Mouse (Mus musculus) kidney, embryonic 14.5 days (tissue): Measurements from ENCODE around the gene Grin2b. TPM values are rescaled to one million over a fixed set of nuclear protein-coding genes. Genes with fewer than 3 reads are reported as not detected.
A peak's percentile ranks its signal among the peaks of the same experiment; 100 is the strongest.

Experiments used
- ATAC-seq: fragments of 200-750 bp; cut with Nextera tagmentation; 2 replicates; pipeline ENCODE4 v1.8.0; 2017; ENCODE audit warnings: moderate number of reproducible peaks, mild to moderate bottlenecking, moderate TSS enrichment, moderate library complexity; ENCODE audit not compliant: low FRiP score, low TSS enrichment
- H3K27ac ChIP-seq: fragments of 300-500 bp; sonication (generic); 2 replicates; pipeline ENCODE4 v1.5.1; 2014; ENCODE audit warnings: low read depth, mild to moderate bottlenecking, low read length, moderate library complexity, mixed read lengths
- H3K27me3 ChIP-seq: fragments of 300-500 bp; sonication (generic); 2 replicates; pipeline ENCODE4 v1.6.1; 2014; ENCODE audit warnings: mild to moderate bottlenecking, low read length; ENCODE audit not compliant: control insufficient read depth, insufficient read depth
- H3K36me3 ChIP-seq: fragments of 300-500 bp; sonication (generic); 2 replicates; pipeline ENCODE4 v1.6.1; 2014; ENCODE audit warnings: low read length, mixed read lengths; ENCODE audit not compliant: control insufficient read depth, insufficient read depth
- H3K4me1 ChIP-seq: fragments of 300-500 bp; sonication (generic); 2 replicates; pipeline ENCODE4 v1.6.1; 2014; ENCODE audit warnings: low read length, mixed read lengths; ENCODE audit not compliant: control insufficient read depth, insufficient read depth
- H3K4me2 ChIP-seq: fragments of 300-500 bp; sonication (generic); replicated peaks from 2 replicates; pipeline ENCODE4 v1.6.1; 2014; ENCODE audit warnings: low read depth, mild to moderate bottlenecking, low read length
- H3K4me3 ChIP-seq: fragments of 300-500 bp; sonication (generic); 2 replicates; pipeline ENCODE4 v1.5.1; 2014; ENCODE audit warnings: mild to moderate bottlenecking, low read length
- H3K9ac ChIP-seq: fragments of 300-500 bp; sonication (generic); 2 replicates; pipeline ENCODE4 v1.6.1; 2014; ENCODE audit warnings: low read depth, mild to moderate bottlenecking, low read length, moderate library complexity
- H3K9me3 ChIP-seq: fragments of 300-500 bp; sonication (generic); 2 replicates; pipeline ENCODE4 v1.6.1; 2016; ENCODE audit warnings: low read length; ENCODE audit not compliant: control insufficient read depth
- WGBS: fragments of 180-500 bp; shearing (Covaris S2); extraction: QIAGEN DNeasy Blood & Tissue Kit; methylation state at CpG from one replicate; pipeline ENCODE4 v1.1.7; 2014; 5-methylcytosine and 5-hydroxymethylcytosine counted together
- polyA plus RNA-seq: library from polyadenylated mRNA; unstranded; fragments of >200 nt; fragmentation: Nextera tagmentation; extraction: Ambion mirVana; gene quantifications from 2 replicates; pipeline ENCODE4 v1.2.1, GENCODE M21; 2014

Grin2b gene
- polyA plus RNA-seq, 1 experiment from 2014 or later, result 0.05 TPM

DNA sequence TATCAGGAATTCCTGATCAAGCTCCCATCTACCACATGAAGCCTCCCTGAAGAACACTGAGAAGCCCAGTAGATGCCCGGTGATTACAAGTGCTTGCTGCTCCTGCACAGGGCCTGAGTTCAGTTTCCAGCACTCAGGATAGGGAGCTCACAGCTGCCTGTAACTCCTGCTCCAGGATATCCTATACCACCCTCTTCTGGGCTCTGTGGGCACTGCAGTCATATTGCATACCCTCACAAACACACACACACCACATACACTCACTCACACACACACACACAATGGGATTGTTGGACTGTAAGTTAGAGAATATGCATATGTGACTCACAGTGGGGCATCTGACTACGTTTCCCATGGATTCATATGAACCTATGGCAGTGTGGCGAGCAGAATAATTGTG is 55.9 kb downstream of the Grin2b start:
- H3K9me3 ChIP-seq, result no peaks in the 10 kb centered on the region
- H3K4me1 ChIP-seq, result no peaks in the 10 kb centered on the region
- no peak overlapping the region for H3K27ac ChIP-seq
- ATAC-seq, result no peak
- H3K9ac ChIP-seq, result no peak overlapping the region
- no peaks in the 10 kb centered on the region for H3K27me3 ChIP-seq
- H3K4me3 ChIP-seq, result no peak overlapping the region
- H3K36me3 ChIP-seq, result no peaks in the 10 kb centered on the region
- H3K4me2 ChIP-seq, result no peak overlapping the region
- WGBS, result 85% methylated on average over 3 of the region's 3 CpGs

DNA sequence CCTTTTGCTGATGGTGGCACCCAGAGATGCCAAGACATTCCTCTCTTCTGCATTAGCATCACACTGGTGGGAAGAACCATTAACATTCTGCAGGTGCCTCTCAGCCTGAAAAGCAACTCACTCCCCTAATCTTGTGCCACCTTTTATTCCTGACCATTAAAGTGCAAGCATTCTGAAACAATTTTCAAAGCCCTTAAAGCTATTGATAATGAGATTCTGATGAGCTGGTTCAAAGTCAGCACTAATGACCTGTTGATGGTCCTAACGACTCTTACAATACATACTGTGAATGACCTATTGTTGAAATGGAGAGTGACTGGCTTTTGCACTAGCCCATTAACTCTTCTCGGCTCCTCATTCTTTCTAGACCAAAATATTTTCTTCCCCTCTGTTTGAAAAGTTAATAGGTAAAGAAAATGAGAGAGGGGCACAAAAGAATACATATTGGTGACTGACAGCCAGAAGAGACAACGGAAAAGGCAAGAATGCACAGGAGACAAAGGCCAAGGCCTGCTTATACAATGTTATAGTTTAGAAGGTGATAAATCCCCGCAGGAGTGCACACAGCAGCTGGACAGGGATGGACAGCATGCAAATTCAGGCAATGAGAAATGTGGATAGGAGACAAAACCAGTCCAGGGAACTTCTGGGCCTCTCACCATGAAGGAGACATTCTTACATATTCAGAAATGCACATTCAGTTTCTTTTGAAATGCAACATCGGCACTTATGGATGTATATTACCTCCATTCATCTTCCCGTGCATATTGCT is 59.5 kb downstream of the Grin2b start:
- no peaks in the 10 kb centered on the region for H3K36me3 ChIP-seq
- no peak overlapping the region for H3K27ac ChIP-seq
- ATAC-seq, result no peak
- WGBS, result 67% methylated on average over 6 of the region's 6 CpGs
- H3K9me3 ChIP-seq, result no peaks in the 10 kb centered on the region
- H3K4me1 ChIP-seq, result no peaks in the 10 kb centered on the region
- no peaks in the 10 kb centered on the region for H3K27me3 ChIP-seq
- H3K4me2 ChIP-seq, result no peak overlapping the region
- no peak overlapping the region for H3K4me3 ChIP-seq
- H3K9ac ChIP-seq, result no peak overlapping the region

DNA sequence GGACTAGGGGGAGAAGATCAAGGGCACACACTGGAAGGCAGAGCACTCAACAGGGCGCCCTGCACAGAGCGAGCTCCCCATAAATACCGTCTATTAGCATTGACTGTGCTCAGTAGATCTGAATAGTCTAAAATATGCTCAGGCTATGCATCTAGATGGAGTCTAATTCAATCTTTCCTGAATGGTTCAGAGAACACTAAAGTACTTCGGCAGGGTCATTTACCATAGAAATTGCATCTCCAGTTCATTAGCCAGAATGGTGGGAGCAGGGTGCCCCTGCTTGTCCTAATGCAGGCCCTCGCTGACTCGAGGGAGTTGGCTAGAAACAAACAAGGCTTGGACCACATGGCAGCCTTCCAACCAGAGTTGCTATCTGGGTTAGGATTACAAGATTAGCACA is 64.1 kb downstream of the Grin2b start:
- Histone ChIP-seq H3K4me3 (no peak overlapping the region), H3K4me2 (no peak overlapping the region), H3K9ac (no peak overlapping the region), H3K4me1 (no peaks in the 10 kb centered on the region), H3K36me3 (no peaks in the 10 kb centered on the region), H3K27me3 (no peaks in the 10 kb centered on the region), H3K9me3 (no peaks in the 10 kb centered on the region), H3K27ac (no peak overlapping the region)
- 48% methylated on average over 6 of the region's 6 CpGs for WGBS
- peak; percentile 63 for ATAC-seq

DNA sequence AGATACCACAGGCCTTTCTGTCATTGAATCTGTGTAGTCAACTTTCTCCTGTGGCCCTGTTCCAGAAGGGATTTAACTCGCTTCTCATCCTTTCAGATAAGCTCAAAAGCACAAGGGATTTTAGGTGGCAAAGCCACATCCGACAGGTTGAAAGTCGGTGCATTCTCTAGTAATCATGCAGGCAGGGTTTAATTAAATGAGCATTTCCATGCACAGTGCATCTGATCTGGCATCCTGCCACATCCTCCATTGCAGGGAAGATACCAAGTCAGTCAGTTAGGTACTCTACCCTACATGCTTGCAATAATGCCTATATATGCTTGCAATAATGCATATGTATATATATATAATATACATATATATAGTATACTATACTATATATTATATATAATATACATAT is 64.8 kb downstream of the Grin2b start:
- Histone ChIP-seq H3K27ac (no peak overlapping the region), H3K4me1 (no peaks in the 10 kb centered on the region), H3K36me3 (no peaks in the 10 kb centered on the region), H3K27me3 (no peaks in the 10 kb centered on the region), H3K9ac (no peak overlapping the region), H3K9me3 (no peaks in the 10 kb centered on the region), H3K4me2 (no peak overlapping the region), H3K4me3 (no peak overlapping the region)
- WGBS, result 87% methylated on average over 3 of the region's 3 CpGs
- no peak for ATAC-seq

DNA sequence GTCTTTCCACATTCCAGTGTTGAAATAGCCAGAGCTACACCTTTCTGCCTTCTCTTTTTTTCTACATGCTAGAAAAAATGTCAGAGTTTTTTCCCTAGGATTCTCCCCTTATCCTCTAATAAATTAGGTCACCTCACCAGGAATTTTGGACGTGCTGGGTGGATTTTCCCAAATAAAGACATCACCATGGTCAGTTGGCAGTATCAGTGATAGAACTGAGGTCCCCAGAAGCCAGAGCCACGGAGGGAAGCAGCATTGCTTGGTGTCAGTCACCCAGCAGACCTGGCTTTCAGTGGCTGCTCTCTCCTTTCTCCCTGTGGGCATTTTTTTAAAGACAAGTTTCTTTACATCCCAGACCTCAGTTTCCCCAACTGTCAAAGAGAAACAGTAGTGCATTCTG is 68.1 kb downstream of the Grin2b start:
- no peaks in the 10 kb centered on the region for H3K9me3 ChIP-seq
- no peak overlapping the region for H3K9ac ChIP-seq
- no peaks in the 10 kb centered on the region for H3K4me1 ChIP-seq
- 77% methylated on average over 2 of the region's 2 CpGs for WGBS
- H3K4me3 ChIP-seq, result no peak overlapping the region
- no peaks in the 10 kb centered on the region for H3K36me3 ChIP-seq
- H3K27ac ChIP-seq, result no peak overlapping the region
- no peaks in the 10 kb centered on the region for H3K27me3 ChIP-seq
- no peak overlapping the region for H3K4me2 ChIP-seq
- no peak for ATAC-seq

DNA sequence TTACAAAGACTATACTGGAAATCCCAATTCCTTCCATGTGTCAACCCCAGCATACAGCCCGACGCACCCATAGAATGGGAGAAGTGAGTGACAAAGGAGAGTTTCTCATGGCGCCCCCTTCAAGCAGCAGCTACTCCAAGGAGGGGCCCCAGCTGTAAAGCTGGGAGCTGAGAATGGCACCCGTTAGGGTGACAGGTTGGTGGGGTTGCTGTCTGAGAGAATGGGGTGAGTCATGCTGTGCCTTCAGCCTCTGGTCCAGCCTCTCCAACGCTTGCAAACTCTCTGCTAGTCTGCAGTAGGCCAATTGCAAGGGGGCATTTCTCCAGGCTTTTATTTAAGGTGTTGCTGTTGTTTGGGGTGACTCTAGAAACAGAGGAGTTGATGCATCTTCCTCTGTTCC is 73.1 kb downstream of the Grin2b start:
- Histone ChIP-seq H3K27ac (no peak overlapping the region), H3K9me3 (no peaks in the 10 kb centered on the region), H3K4me2 (no peak overlapping the region), H3K9ac (no peak overlapping the region), H3K27me3 (no peaks in the 10 kb centered on the region), H3K36me3 (no peaks in the 10 kb centered on the region), H3K4me3 (no peak overlapping the region), H3K4me1 (no peaks in the 10 kb centered on the region)
- 77% methylated on average over 5 of the region's 5 CpGs for WGBS
- no peak for ATAC-seq

DNA sequence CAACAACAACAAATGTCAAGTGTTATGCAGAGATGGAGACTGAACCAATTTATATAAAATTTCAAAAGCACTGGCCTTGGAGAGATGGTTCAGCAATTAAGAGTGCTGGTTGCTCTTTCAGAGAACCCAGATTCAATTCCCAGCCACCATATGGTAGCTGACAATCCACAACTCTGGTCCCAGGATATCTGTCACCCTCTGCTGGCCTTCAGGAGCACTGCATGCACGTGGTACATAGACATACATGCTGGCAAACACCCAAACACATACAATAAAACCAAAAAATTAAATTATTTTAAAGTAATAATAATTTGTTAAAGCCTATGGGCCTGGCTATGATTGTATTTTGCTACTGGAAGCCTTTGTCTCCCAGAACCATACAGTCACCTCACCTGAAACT is 77.0 kb downstream of the Grin2b start:
- Histone ChIP-seq H3K36me3 (no peaks in the 10 kb centered on the region), H3K4me1 (no peaks in the 10 kb centered on the region), H3K9me3 (no peaks in the 10 kb centered on the region), H3K4me2 (no peak overlapping the region), H3K9ac (no peak overlapping the region), H3K27ac (no peak overlapping the region), H3K4me3 (no peak overlapping the region), H3K27me3 (no peaks in the 10 kb centered on the region)
- ATAC-seq, result no peak
- WGBS, result 24% methylated on average over 1 of the region's 1 CpGs

DNA sequence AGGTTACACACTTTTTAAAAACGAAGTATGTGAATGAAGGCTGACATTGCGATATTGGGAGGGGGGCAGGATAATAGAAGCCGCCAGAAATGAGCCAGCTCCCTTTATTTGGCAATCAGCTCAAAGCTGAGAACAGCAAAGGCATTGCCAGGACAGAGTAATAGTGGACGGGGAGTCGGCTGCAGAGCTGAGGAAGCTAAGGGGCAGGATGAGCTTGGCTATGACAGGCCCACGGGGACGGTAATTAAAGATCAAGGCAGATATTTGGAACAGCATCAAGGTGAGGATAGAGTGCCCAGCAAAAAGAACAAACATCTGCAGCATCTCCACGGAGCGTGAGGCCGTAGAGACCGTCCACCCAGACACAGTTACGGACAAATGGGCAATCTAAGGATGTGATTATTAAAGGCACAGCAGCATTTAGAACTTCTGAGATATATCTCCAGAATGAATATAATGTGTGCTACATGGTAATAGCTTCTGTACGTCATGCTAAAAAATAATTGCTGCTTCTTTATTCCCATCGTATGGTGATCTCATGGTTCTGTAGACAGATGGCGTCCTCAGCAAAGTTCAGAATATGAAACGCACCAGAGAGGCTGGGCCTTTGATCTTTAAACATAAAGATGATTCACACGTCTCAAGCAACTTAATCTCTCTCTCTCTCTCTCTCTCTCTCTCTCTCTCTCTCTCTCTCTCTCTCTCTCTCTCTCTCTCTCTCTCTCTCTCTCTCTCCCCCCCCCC is 93.1 kb downstream of the Grin2b start:
- Histone ChIP-seq H3K27ac (no peak overlapping the region), H3K27me3 (no peaks in the 10 kb centered on the region), H3K9me3 (no peaks in the 10 kb centered on the region), H3K4me3 (no peak overlapping the region), H3K36me3 (no peaks in the 10 kb centered on the region), H3K9ac (no peak overlapping the region), H3K4me1 (no peaks in the 10 kb centered on the region), H3K4me2 (no peak overlapping the region)
- 65% methylated on average over 17 of the region's 17 CpGs for WGBS
- no peak for ATAC-seq

DNA sequence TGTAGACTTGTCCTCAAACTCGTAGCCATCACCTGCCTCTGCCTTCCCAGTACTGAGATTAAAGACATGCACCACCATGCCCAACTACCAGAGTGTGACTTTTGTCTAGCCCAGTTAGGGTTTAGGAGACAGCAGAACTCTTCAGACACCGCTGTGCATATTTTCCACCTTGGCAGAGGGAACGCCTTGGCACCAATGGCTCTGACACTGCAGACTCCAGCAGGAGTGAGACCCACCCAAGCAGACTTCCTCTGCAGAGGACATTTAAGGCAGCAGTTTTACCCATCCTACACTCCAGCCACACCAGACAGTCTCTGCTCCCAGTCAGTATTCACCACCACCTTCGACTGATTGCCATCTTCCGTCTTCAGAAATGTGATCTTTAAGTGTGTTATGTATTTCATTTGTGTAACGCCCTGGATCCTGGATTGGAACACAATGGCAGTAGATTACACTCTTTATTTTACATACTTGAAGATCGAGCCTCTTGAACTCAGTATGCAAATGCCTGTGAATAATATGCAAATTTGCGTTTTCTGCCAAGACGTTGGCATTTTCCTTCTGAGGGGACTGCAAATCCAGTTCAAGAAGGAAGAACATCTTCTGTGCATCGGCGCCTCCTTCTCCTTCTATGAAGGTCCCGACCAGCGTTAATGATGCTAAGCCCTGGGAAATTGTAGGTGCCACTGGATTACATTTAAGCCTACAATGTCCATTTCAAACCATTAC is 100.8 kb downstream of the Grin2b start:
- ATAC-seq, result no peak
- H3K4me3 ChIP-seq, result no peak overlapping the region
- no peak overlapping the region for H3K9ac ChIP-seq
- no peaks in the 10 kb centered on the region for H3K9me3 ChIP-seq
- H3K4me2 ChIP-seq, result no peak overlapping the region
- no peak overlapping the region for H3K27ac ChIP-seq
- no peaks in the 10 kb centered on the region for H3K27me3 ChIP-seq
- no peaks in the 10 kb centered on the region for H3K4me1 ChIP-seq
- H3K36me3 ChIP-seq, result no peaks in the 10 kb centered on the region
- 90% methylated on average over 13 of the region's 13 CpGs for WGBS
